Mouse (Mus musculus) liver, adult 2 months (tissue): ENCODE results near the gene Otulinl.

Source experiments
- CTCF ChIP-seq: fragments of 200-500 bp; IDR thresholded peaks from 2 replicates; pipeline ENCODE4 v1.5.1; 2011; ENCODE audit warnings: low read depth, low read length, control low read depth
- POLR2A ChIP-seq: fragments of 200-500 bp; IDR thresholded peaks from 2 replicates; pipeline ENCODE4 v1.6.1; 2011; ENCODE audit warnings: low read length, control low read depth; ENCODE audit not compliant: insufficient read depth; ENCODE audit errors: extremely low read depth

DNA sequence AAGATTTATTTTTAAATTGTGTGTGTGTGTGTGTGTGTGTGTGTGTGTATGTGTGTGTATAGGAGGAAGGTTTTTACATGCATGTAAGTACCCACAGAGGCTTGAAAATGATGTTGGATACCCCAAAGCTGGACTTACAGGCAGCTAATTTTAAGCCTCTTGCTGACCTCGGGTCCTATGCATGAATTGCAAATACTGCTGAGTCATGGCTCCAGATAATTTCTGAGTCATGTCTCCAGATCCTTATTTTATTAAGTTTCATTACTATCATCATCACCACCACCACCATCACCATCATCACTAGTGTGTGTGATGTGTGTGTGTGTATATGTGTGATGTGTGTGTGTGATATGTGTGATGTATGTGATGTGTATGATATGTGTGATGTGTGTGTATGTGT lies 18.7 kb downstream of the Otulinl start:
- TF ChIP-seq CTCF = no peak
- TF ChIP-seq POLR2A = no peak
